Mouse (Mus musculus): ENCODE data around the gene Efnb3.

The Efnb3 gene

GRCm38 (mm10) chr11:69559851-69560765 lies at the start of gene Efnb3:
TSS of gene Efnb3 (minus strand) at chr11:69560205.
- peak; percentile 5 for DNase-seq

GRCm38 (mm10) chr11:69609416-69609815 lies 49.4 kb upstream of the Efnb3 start:
- DNase-seq: no peak

GRCm38 (mm10) chr11:69608525-69608924 lies 48.5 kb upstream of the Efnb3 start:
- DNase-seq: no peak

- DNase-seq: no peak
Observed at GRCm38 (mm10) chr11:69606832-69607231, 46.8 kb upstream of the Efnb3 start.

- DNase-seq: no peak
Observed at GRCm38 (mm10) chr11:69606491-69606795, 46.4 kb upstream of the Efnb3 start.

GRCm38 (mm10) chr11:69605726-69606490 lies 45.9 kb upstream of the Efnb3 start, which contains the start of gene Atp1b2:
TSS of gene Atp1b2 (minus strand) at chr11:69605942.
- peak; percentile 64 for DNase-seq

- DNase-seq: no peak
Observed at GRCm38 (mm10) chr11:69604795-69605664, 45.0 kb upstream of the Efnb3 start.

GRCm38 (mm10) chr11:69604347-69604746 lies 44.3 kb upstream of the Efnb3 start:
- DNase-seq: no peak

GRCm38 (mm10) chr11:69603516-69603915 lies 43.5 kb upstream of the Efnb3 start:
- DNase-seq: no peak

- no peak for DNase-seq
Observed at GRCm38 (mm10) chr11:69601768-69602167, 41.8 kb upstream of the Efnb3 start.

GRCm38 (mm10) chr11:69600098-69600497 lies 40.1 kb upstream of the Efnb3 start:
- DNase-seq: peak; percentile 55

GRCm38 (mm10) chr11:69599436-69599835 lies 39.4 kb upstream of the Efnb3 start:
- no peak for DNase-seq

GRCm38 (mm10) chr11:69594853-69595252 lies 34.8 kb upstream of the Efnb3 start:
- DNase-seq: no peak

- no peak for DNase-seq
Observed at GRCm38 (mm10) chr11:69592799-69593198, 32.8 kb upstream of the Efnb3 start.

GRCm38 (mm10) chr11:69591899-69592637 lies 32.1 kb upstream of the Efnb3 start:
- DNase-seq: no peak

GRCm38 (mm10) chr11:69591424-69591823 lies 31.4 kb upstream of the Efnb3 start:
- DNase-seq: no peak

GRCm38 (mm10) chr11:69590622-69591021 lies 30.6 kb upstream of the Efnb3 start:
- no peak for DNase-seq

GRCm38 (mm10) chr11:69589207-69589834 lies 29.3 kb upstream of the Efnb3 start:
- DNase-seq: no peak

- no peak for DNase-seq
Observed at GRCm38 (mm10) chr11:69585718-69586325, 25.8 kb upstream of the Efnb3 start.

GRCm38 (mm10) chr11:69584937-69585336 lies 24.9 kb upstream of the Efnb3 start:
- DNase-seq: no peak

GRCm38 (mm10) chr11:69584008-69584407 lies 24.0 kb upstream of the Efnb3 start:
- DNase-seq: no peak

Measured in lung, postnatal 14 days (tissue).